Mouse (Mus musculus) embryonic facial prominence, embryonic 13.5 days (tissue): ENCODE data around the gene Msmb. TPM values are rescaled to one million over a fixed set of nuclear protein-coding genes. Genes with fewer than 3 reads are reported as not detected.

Experiments used
- ATAC-seq: fragments of 200-750 bp; cut with Nextera tagmentation; 2 replicates; pipeline ENCODE4 v1.8.0; 2017; ENCODE audit warnings: low read depth; ENCODE audit not compliant: insufficient number of reproducible peaks, insufficient read depth, low FRiP score, low TSS enrichment
- H3K27ac ChIP-seq: fragments of 300-500 bp; sonication (generic); 2 replicates; pipeline ENCODE4 v1.5.1; 2015; ENCODE audit warnings: moderate library complexity, mild to moderate bottlenecking, inconsistent platforms
- H3K27me3 ChIP-seq: fragments of 300-500 bp; sonication (generic); 2 replicates; pipeline ENCODE4 v1.6.1; 2015; ENCODE audit warnings: mild to moderate bottlenecking, inconsistent platforms
- H3K36me3 ChIP-seq: fragments of 300-500 bp; sonication (generic); 2 replicates; pipeline ENCODE4 v1.6.1; 2015; ENCODE audit warnings: mild to moderate bottlenecking, inconsistent platforms
- H3K4me1 ChIP-seq: fragments of 300-500 bp; sonication (generic); 2 replicates; pipeline ENCODE4 v1.6.1; 2015; ENCODE audit warnings: inconsistent platforms
- H3K4me2 ChIP-seq: fragments of 300-500 bp; sonication (generic); 2 replicates; pipeline ENCODE4 v1.6.1; 2015; ENCODE audit warnings: moderate library complexity, mild to moderate bottlenecking, inconsistent platforms
- H3K4me3 ChIP-seq: fragments of 300-500 bp; sonication (generic); 2 replicates; pipeline ENCODE4 v1.5.1; 2015; ENCODE audit warnings: mild to moderate bottlenecking, inconsistent platforms
- H3K9ac ChIP-seq: fragments of 300-500 bp; sonication (generic); 2 replicates; pipeline ENCODE4 v1.6.1; 2015; ENCODE audit warnings: mild to moderate bottlenecking, inconsistent platforms
- H3K9me3 ChIP-seq: fragments of 300-500 bp; sonication (generic); 2 replicates; pipeline ENCODE4 v1.6.1; 2016; ENCODE audit warnings: inconsistent platforms
- WGBS: fragments of 180-500 bp; shearing (Covaris S2); methylation state at CpG from one replicate; pipeline ENCODE4 v1.1.7; 2015; ENCODE audit warnings: mixed read lengths; 5-methylcytosine and 5-hydroxymethylcytosine counted together
- polyA plus RNA-seq: library from polyadenylated mRNA; unstranded; fragments of >200 nt; fragmentation: Nextera tagmentation; extraction: Ambion mirVana; gene quantifications from 2 replicates; pipeline ENCODE4 v1.2.1, GENCODE M21; 2015

Gene Msmb
- polyA plus RNA-seq, 1 experiment from 2014 or later, result not detected

DNA sequence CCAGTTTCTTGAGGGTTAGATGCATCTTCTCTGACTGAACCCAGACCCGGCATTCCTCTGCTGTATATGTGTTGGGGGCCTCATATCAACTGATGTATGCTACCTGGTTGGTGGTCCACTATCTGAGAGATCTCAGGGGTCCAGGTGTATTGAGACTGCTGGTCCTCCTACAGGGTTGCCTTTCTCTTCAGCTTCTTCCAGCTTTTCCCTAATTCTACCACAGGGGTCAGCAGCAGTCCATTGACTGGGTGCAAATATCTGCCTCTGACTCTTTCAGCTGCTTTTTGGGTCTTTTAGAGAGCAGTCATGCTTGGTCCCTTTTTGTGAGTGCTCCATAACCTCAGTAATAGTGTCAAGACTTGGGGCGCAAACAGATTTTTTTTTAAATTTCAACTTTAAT, 9.0 kb downstream of the Msmb start:
- Histone ChIP-seq H3K27ac (no peak overlapping the region), H3K9me3 (no peaks in the 10 kb centered on the region; the same call in 1 of the 2 replicates), H3K9ac (no peak overlapping the region), H3K4me2 (no peak overlapping the region), H3K4me1 (no peaks in the 10 kb centered on the region), H3K4me3 (no peak overlapping the region), H3K27me3 (no peaks in the 10 kb centered on the region), H3K36me3 (no peaks in the 10 kb centered on the region)
- WGBS, result 92% methylated on average over 2 of the region's 2 CpGs
- no peak for ATAC-seq

GRCm38 (mm10) chr14:32152243-32152965, 10.6 kb downstream of the Msmb start:
- no peak overlapping the region for H3K9ac ChIP-seq
- no peaks in the 10 kb centered on the region for H3K4me1 ChIP-seq
- H3K27me3 ChIP-seq, result no peaks in the 10 kb centered on the region
- 86% methylated on average over 18 of the region's 18 CpGs for WGBS
- H3K36me3 ChIP-seq, result no peaks in the 10 kb centered on the region
- no peak overlapping the region for H3K4me3 ChIP-seq
- no peak overlapping the region for H3K4me2 ChIP-seq
- no peak overlapping the region for H3K27ac ChIP-seq
- no peak for ATAC-seq
- no peaks in the 10 kb centered on the region; the same call in 1 of the 2 replicates for H3K9me3 ChIP-seq

GRCm38 (mm10) chr14:32153156-32153555, 11.3 kb downstream of the Msmb start:
- Histone ChIP-seq H3K9me3 (no peaks in the 10 kb centered on the region), H3K4me2 (no peak overlapping the region), H3K36me3 (no peaks in the 10 kb centered on the region), H3K9ac (no peak overlapping the region), H3K27me3 (no peaks in the 10 kb centered on the region), H3K4me1 (no peaks in the 10 kb centered on the region), H3K27ac (no peak overlapping the region), H3K4me3 (no peak overlapping the region)
- WGBS, result 90% methylated on average over 2 of the region's 2 CpGs
- no peak for ATAC-seq

DNA sequence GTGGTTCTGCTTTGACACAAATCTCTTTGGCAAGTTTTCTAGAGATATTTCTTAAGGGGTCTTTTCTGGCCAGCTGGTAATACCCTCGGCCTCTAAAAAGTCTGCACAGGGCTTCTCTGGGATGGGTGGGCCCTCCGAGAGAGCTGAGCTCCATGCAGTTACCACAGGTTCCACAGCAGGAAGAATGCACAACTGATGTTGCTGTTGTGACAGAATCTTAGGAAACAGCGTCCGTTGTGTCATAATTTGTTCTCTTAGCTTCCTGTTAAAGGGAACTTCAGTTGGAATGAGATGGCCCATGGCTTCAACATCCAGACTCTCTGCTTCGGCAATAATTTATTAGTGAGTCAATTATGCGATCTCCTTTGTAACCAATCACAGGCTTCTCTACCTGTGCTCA, 12.9 kb downstream of the Msmb start:
- no peak for ATAC-seq
- Histone ChIP-seq H3K4me1 (no peaks in the 10 kb centered on the region), H3K4me3 (no peak overlapping the region), H3K36me3 (no peaks in the 10 kb centered on the region), H3K27ac (no peak overlapping the region), H3K9ac (no peak overlapping the region), H3K27me3 (no peaks in the 10 kb centered on the region), H3K4me2 (no peak overlapping the region), H3K9me3 (no peaks in the 10 kb centered on the region)
- 82% methylated on average over 6 of the region's 6 CpGs for WGBS

GRCm38 (mm10) chr14:32159150-32159670, 17.4 kb downstream of the Msmb start:
- peak overlapping the region; percentile 93 for H3K4me3 ChIP-seq
- H3K9ac ChIP-seq, result peak overlapping the region; percentile 96
- no peaks in the 10 kb centered on the region for H3K36me3 ChIP-seq
- H3K9me3 ChIP-seq, result no peaks in the 10 kb centered on the region
- H3K4me1 ChIP-seq, result peaks cover 11% of the 10 kb centered on the region
- no peak; the same call in 1 of the 2 replicates for ATAC-seq
- H3K4me2 ChIP-seq, result peak overlapping the region; percentile 89
- no peaks in the 10 kb centered on the region for H3K27me3 ChIP-seq
- 27% methylated on average over 4 of the region's 4 CpGs for whole genome bisulfite sequencing
- peak overlapping the region; percentile 35; the same call in 1 of the 2 replicates for H3K27ac ChIP-seq

DNA sequence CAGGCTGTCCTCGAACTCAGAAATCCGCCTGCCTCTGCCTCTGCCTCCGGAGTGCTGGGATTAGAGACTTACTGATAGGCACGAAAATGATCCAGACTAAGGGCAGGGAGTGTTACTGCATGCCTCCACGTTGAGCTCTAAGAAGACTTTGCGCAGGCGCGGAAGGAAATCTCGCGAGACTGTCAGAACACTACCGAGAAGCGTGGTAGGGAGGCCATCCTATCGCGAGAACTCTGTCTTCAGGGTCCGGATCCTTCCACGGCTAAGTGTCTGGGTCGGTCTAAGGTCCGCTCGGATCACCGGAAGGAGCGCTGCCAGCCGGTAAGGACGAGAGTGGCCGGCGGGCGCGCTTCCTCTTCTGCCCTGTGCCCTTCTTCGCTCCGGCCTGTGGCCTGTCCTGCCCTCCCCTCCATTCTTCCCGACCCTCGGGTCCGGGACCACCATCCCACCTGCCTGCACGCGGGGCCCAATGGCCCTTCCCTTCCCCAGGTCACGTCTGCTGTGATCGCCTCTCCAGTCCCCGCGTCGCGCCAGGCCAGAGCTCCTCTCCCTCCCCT, 17.9 kb downstream of the Msmb start, which contains the start of gene Ncoa4:
Gene Ncoa4 (plus strand): TSS at position 176 of the 557 bp plus-strand sequence.
- H3K9ac ChIP-seq, result peak within 1 kb of the TSS; percentile 96
- H3K27ac ChIP-seq, result peak within 1 kb of the TSS; percentile 75
- H3K36me3 ChIP-seq, result no peaks in the 10 kb centered on the region
- H3K4me2 ChIP-seq, result peak within 1 kb of the TSS; percentile 89
- H3K9me3 ChIP-seq, result no peaks in the 10 kb centered on the region
- peak; percentile 93 for ATAC-seq
- H3K4me1 ChIP-seq, result peaks cover 13% of the 10 kb centered on the region
- under 1% methylated on average over 40 of the region's 40 CpGs for WGBS
- no peaks in the 10 kb centered on the region for H3K27me3 ChIP-seq
- H3K4me3 ChIP-seq, result peak within 1 kb of the TSS; percentile 93

GRCm38 (mm10) chr14:32160563-32160962, 18.7 kb downstream of the Msmb start:
- peaks cover 21% of the 10 kb centered on the region for H3K4me1 ChIP-seq
- peak overlapping the region; percentile 93 for H3K4me3 ChIP-seq
- no peak for ATAC-seq
- no peaks in the 10 kb centered on the region for H3K9me3 ChIP-seq
- H3K27me3 ChIP-seq, result no peaks in the 10 kb centered on the region
- no peaks in the 10 kb centered on the region for H3K36me3 ChIP-seq
- H3K9ac ChIP-seq, result peak overlapping the region; percentile 96
- H3K27ac ChIP-seq, result no peak overlapping the region
- WGBS, result 38% methylated on average over 7 of the region's 7 CpGs
- peak overlapping the region; percentile 89 for H3K4me2 ChIP-seq

- H3K4me2 ChIP-seq, result peak overlapping the region; percentile 89
- H3K4me1 ChIP-seq, result peaks cover 23% of the 10 kb centered on the region
- H3K36me3 ChIP-seq, result no peaks in the 10 kb centered on the region
- peak overlapping the region; percentile 93; the same call in 1 of the 2 replicates for H3K4me3 ChIP-seq
- H3K27me3 ChIP-seq, result no peaks in the 10 kb centered on the region
- no peak for ATAC-seq
- H3K27ac ChIP-seq, result no peak overlapping the region
- peak overlapping the region; percentile 96; the same call in 1 of the 2 replicates for H3K9ac ChIP-seq
- WGBS, result 88% methylated on average over 12 of the region's 12 CpGs
- no peaks in the 10 kb centered on the region for H3K9me3 ChIP-seq
Observed at GRCm38 (mm10) chr14:32161090-32161885, 19.5 kb downstream of the Msmb start.

DNA sequence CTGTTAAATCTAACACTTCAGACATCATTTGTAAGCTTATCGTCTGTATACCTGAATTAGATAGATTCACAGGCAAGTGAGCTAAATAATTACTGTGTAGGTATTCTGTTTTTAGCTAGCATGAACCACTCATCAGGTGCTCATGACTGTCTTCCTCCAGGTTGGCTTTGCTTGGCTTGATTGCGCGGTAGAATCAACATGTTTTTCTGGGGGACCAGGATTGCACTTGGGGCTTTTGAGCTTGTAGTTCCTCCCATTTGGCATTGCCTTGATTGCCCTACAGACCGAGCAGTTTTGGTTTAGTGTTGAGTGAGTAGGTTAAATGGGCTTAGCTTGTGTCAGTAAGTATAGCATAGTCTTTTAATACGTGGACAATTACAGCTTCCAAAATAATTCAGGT, 20.4 kb downstream of the Msmb start:
- WGBS, result 93% methylated on average over 5 of the region's 5 CpGs
- no peaks in the 10 kb centered on the region for H3K27me3 ChIP-seq
- peaks cover 23% of the 10 kb centered on the region for H3K4me1 ChIP-seq
- no peaks in the 10 kb centered on the region for H3K36me3 ChIP-seq
- no peak overlapping the region for H3K4me3 ChIP-seq
- no peak overlapping the region for H3K9ac ChIP-seq
- H3K9me3 ChIP-seq, result no peaks in the 10 kb centered on the region
- H3K27ac ChIP-seq, result no peak overlapping the region
- no peak overlapping the region for H3K4me2 ChIP-seq
- no peak for ATAC-seq

GRCm38 (mm10) chr14:32163203-32163888, 21.5 kb downstream of the Msmb start:
- Histone ChIP-seq H3K4me3 (no peak overlapping the region), H3K9me3 (no peaks in the 10 kb centered on the region), H3K27ac (no peak overlapping the region), H3K4me1 (peaks cover 27% of the 10 kb centered on the region), H3K36me3 (no peaks in the 10 kb centered on the region), H3K9ac (no peak overlapping the region), H3K4me2 (no peak overlapping the region), H3K27me3 (no peaks in the 10 kb centered on the region)
- ATAC-seq, result no peak
- 89% methylated on average over 11 of the region's 11 CpGs for WGBS
